Mouse (Mus musculus) urinary bladder, postnatal 36 days (tissue): ENCODE data around the gene Olfr1118.
"Not testable (repeated sequence)": the region's sequence is repeated elsewhere in the genome, so short reads cannot be mapped to it uniquely, and the experiment has no call there.

ENCODE experiments used
- DNase-seq, 2 experiments: peaks; one replicate each; pipeline ENCODE4 v3.0.0; 2022; ENCODE audit warnings: low spot score in 2 of 2, mixed read lengths in 1 of 2

The Olfr1118 gene

DNA sequence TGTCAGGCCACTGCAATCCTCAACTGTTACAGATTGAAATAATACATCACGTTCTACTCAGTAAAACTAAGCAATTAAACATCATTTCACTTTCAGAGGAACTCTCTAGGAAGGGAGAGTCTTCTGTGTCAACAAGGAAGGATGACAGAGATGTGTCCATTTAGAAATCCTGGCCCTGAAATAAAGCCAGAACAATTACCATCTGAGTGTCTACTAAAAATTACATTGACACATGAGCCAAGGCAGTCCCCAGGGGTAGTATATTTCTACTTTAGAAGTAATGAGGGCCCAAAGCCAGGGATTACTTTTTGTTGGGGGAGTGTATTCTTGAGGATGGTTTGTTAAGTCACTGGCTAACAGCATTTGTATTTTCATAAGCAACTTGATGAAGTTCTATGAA is at the start of gene Olfr1118:
Gene Olfr1118 (plus strand): TSS at position 301 of the 400 bp plus-strand sequence.
- no peak for DNase-seq

DNA sequence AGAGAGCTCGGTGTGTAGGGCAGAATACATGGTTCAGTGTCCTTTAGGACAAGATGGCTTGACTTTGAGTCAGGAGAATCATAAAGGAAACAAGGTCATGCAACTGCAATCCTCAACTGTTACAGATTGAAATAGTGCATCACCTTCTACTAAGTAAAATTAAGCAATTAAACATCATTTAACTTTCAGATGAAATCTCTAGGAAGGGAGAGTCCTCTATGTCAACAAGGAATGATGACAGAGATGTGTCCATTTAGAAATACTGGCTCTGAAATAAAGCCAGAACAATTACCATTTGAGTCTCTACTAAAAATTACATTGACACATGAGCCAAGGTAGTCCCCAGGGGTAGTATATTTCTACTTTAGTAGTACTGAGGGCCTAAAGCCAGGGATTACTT is 40.1 kb upstream of the Olfr1118 start, which contains the start of gene Olfr1116:
Gene Olfr1116 (plus strand): TSS at position 301 of the 400 bp plus-strand sequence.
- no peak for DNase-seq

DNA sequence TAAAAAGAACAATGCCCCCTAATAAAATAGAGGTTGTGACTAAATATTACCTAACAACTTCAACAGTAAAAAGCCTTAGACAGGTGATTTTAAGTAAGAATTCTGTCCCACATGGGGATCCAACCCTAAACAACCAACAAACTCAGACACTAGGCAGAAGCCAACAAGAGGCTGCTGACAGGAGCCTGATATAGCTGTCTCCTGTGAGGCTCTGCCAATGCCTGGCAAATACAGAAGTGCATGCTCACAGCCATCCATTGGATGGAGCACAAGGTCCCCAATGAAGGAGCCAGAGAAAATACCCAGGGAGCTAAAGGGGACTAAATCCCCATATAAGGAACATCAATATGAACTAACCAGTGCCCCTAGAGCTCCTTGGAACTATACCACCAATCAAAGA is 13.4 kb upstream of the Olfr1118 start:
- not testable (repeated sequence) for DNase-seq

DNA sequence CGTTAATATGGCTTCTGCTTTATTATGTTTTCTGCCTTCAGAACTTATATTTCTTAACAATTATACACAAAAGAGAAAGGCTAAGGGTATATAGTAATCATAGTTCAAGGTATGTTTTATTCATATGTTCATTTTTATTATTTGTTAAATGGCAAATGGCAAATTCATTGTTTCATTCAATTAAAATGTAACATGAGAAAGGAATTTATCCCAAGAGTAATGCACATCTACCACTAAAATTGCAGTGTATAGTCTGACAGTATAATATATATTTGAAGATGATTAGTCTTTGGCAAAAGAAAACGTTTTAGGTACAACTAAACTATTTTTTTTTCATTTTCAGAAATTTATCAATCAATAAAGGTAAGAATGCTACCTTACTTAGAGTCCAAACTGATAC is 47.1 kb downstream of the Olfr1118 start, which contains the start of gene Olfr1120:
Gene Olfr1120 (plus strand): TSS at position 301 of the 400 bp plus-strand sequence.
- DNase-seq: no peak

DNA sequence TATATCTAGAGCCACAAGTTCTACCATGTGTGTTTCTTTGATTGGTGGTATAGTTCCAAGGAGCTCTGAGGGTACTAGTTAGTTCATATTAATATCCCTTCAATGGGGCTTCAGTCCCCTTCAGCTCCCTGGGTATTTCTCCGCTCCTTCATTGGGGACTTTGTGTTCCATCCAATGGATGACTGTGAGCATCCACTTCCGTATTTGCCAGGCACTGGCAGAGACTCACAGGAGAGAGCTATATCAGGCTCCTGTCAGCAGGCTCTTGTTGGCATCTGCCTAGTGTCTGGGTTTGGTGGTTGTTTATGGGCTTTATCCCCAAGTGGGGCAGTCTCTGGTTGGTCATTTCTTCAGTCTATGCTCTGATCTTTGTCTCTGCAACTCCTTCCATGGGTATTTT is 52.7 kb downstream of the Olfr1118 start:
- not testable (repeated sequence) for DNase-seq
